Mouse (Mus musculus): ENCODE data around the gene Fndc5. TPM values are rescaled to one million over a fixed set of nuclear protein-coding genes. Genes with fewer than 3 reads are reported as not detected.

The Fndc5 gene
- polyA plus RNA-seq, 1 experiment from 2014 or later: 15.0 TPM

Other genes with a start within 250 kb of the Fndc5 start
- 17.3 and 21.9 TPM in 2 replicates for gene Azin2, start 174.6 kb upstream of the Fndc5 start, polyA plus RNA-seq (2015; fragmentation: Nextera tagmentation; extraction: Ambion mirVana)
- gene Ak2, start 145.0 kb upstream of the Fndc5 start, polyA plus RNA-seq (2015; fragmentation: Nextera tagmentation; extraction: Ambion mirVana): 84.8 and 93.2 TPM in 2 replicates
- gene Rnf19b, start 78.7 kb upstream of the Fndc5 start, polyA plus RNA-seq (2015; fragmentation: Nextera tagmentation; extraction: Ambion mirVana): 32.2 and 34.6 TPM in 2 replicates
- gene Tmem54, start 31.5 kb upstream of the Fndc5 start, polyA plus RNA-seq (2015; fragmentation: Nextera tagmentation; extraction: Ambion mirVana): 0.14 TPM in 1 of 2 replicates, not detected in the other
- gene Hpca, start 15.0 kb upstream of the Fndc5 start, polyA plus RNA-seq (2015; fragmentation: Nextera tagmentation; extraction: Ambion mirVana): 110 and 133 TPM in 2 replicates
- gene S100pbp, start 52.7 kb downstream of the Fndc5 start, polyA plus RNA-seq (2015; fragmentation: Nextera tagmentation; extraction: Ambion mirVana): 19.6 and 20.5 TPM in 2 replicates
- gene Yars, start 52.8 kb downstream of the Fndc5 start, polyA plus RNA-seq (2015; fragmentation: Nextera tagmentation; extraction: Ambion mirVana): 102 and 111 TPM in 2 replicates
- gene C77080, start 124.4 kb downstream of the Fndc5 start, polyA plus RNA-seq (2015; fragmentation: Nextera tagmentation; extraction: Ambion mirVana): 8.3 and 9.5 TPM in 2 replicates
- gene Sync, start 150.6 kb downstream of the Fndc5 start, polyA plus RNA-seq (2015; fragmentation: Nextera tagmentation; extraction: Ambion mirVana): 1.5 and 1.6 TPM in 2 replicates
- 245 and 264 TPM in 2 replicates for gene Rbbp4, start 198.4 kb downstream of the Fndc5 start, polyA plus RNA-seq (2015; fragmentation: Nextera tagmentation; extraction: Ambion mirVana)
- 18.1 and 24.6 TPM in 2 replicates for gene Zbtb8os, start 198.7 kb downstream of the Fndc5 start, polyA plus RNA-seq (2015; fragmentation: Nextera tagmentation; extraction: Ambion mirVana)
- gene Zbtb8a, start 241.1 kb downstream of the Fndc5 start, polyA plus RNA-seq (2015; fragmentation: Nextera tagmentation; extraction: Ambion mirVana): 19.5 and 21.2 TPM in 2 replicates

All from hindbrain, embryonic 15.5 days (tissue).